Mouse (Mus musculus) embryonic fibroblast, embryonic 13.5 days (primary cell): ENCODE results near the gene Tpcn1. TPM values are rescaled to one million over a fixed set of nuclear protein-coding genes. Genes with fewer than 3 reads are reported as not detected.
A peak's percentile ranks its signal among the peaks of the same experiment; 100 is the strongest.

ENCODE experiments used
- H3K27ac ChIP-seq: 2 replicates; pipeline ENCODE4 v1.5.1; 2012; ENCODE audit warnings: low read length, control low read depth, inconsistent platforms; ENCODE audit not compliant: insufficient read depth
- H3K4me1 ChIP-seq: 2 replicates; pipeline ENCODE4 v1.6.1; 2011; ENCODE audit warnings: low read length; ENCODE audit not compliant: control insufficient read depth, insufficient read depth
- H3K4me3 ChIP-seq: 2 replicates; pipeline ENCODE4 v1.5.1; 2011; ENCODE audit warnings: mild to moderate bottlenecking, control low read depth, low read length; ENCODE audit not compliant: insufficient read depth
- CTCF ChIP-seq: IDR thresholded peaks from 2 replicates; pipeline ENCODE4 v1.5.1; 2011; ENCODE audit warnings: mild to moderate bottlenecking, control low read depth, low read length, moderate library complexity, borderline replicate concordance; ENCODE audit not compliant: insufficient read depth
- POLR2A ChIP-seq: IDR thresholded peaks from 2 replicates; pipeline ENCODE4 v1.6.1; 2011; ENCODE audit warnings: low read depth, mild to moderate bottlenecking, control low read depth, low read length, moderate library complexity
- polyA plus RNA-seq: library from polyadenylated mRNA; stranded (reverse); fragments of >200 nt; gene quantifications from 2 replicates; pipeline ENCODE4 v1.2.4, GENCODE M21; 2011; ENCODE audit warnings: low read depth; ENCODE audit not compliant: missing spikeins, insufficient read length

Tpcn1 gene
- polyA plus RNA-seq, 1 experiment = 22.2 TPM

- no peak for TF ChIP-seq CTCF
- TF ChIP-seq POLR2A = no peak; the same call in 1 of the 2 replicates
- Histone ChIP-seq H3K4me3 (no peak overlapping the region), H3K4me1 (peaks cover 18% of the 10 kb centered on the region), H3K27ac (peak overlapping the region; percentile 64; the same call in 1 of the 2 replicates)
These were observed 70.9 kb downstream of the Tpcn1 start for GRCm38 (mm10) chr5:120517552-120517951.

GRCm38 (mm10) chr5:120516221-120516984 lies 72.1 kb downstream of the Tpcn1 start:
- H3K27ac ChIP-seq = peak overlapping the region; percentile 64; the same call in 1 of the 2 replicates
- no peak for TF ChIP-seq POLR2A
- TF ChIP-seq CTCF = no peak
- H3K4me3 ChIP-seq = no peak overlapping the region
- peaks cover 18% of the 10 kb centered on the region for H3K4me1 ChIP-seq

- Histone ChIP-seq H3K27ac (no peak overlapping the region), H3K4me3 (no peak overlapping the region), H3K4me1 (peaks cover 18% of the 10 kb centered on the region)
- no peak for TF ChIP-seq CTCF
- no peak for TF ChIP-seq POLR2A
These were observed 73.0 kb downstream of the Tpcn1 start for GRCm38 (mm10) chr5:120515451-120515850.

GRCm38 (mm10) chr5:120514754-120515153 lies 73.7 kb downstream of the Tpcn1 start:
- no peak for TF ChIP-seq POLR2A
- TF ChIP-seq CTCF = no peak
- H3K4me1 ChIP-seq = peaks cover 18% of the 10 kb centered on the region
- H3K4me3 ChIP-seq = no peak overlapping the region
- H3K27ac ChIP-seq = no peak overlapping the region

- H3K27ac ChIP-seq = no peak overlapping the region
- H3K4me1 ChIP-seq = peaks cover 18% of the 10 kb centered on the region
- TF ChIP-seq POLR2A (no peak), CTCF (no peak)
- H3K4me3 ChIP-seq = no peak overlapping the region
These were observed 74.3 kb downstream of the Tpcn1 start for GRCm38 (mm10) chr5:120514031-120514677.

- H3K27ac ChIP-seq = no peak overlapping the region
- no peak overlapping the region for H3K4me3 ChIP-seq
- H3K4me1 ChIP-seq = peaks cover 18% of the 10 kb centered on the region
- TF ChIP-seq POLR2A (no peak), CTCF (no peak)
These were observed 75.4 kb downstream of the Tpcn1 start for GRCm38 (mm10) chr5:120512911-120513555.

- H3K4me1 ChIP-seq = peaks cover 12% of the 10 kb centered on the region
- TF ChIP-seq CTCF (no peak), POLR2A (no peak)
- H3K27ac ChIP-seq = no peak overlapping the region
- peak overlapping the region; percentile 83 for H3K4me3 ChIP-seq
These were observed 76.7 kb downstream of the Tpcn1 start for GRCm38 (mm10) chr5:120511643-120512220.

GRCm38 (mm10) chr5:120510982-120511642 lies 77.4 kb downstream of the Tpcn1 start, which contains the start of gene Slc8b1:
Gene Slc8b1 (plus strand): TSS chr5:120511168.
- H3K4me3 ChIP-seq = peak within 1 kb of the TSS; percentile 83
- peaks cover 8% of the 10 kb centered on the region for H3K4me1 ChIP-seq
- H3K27ac ChIP-seq = no peak within 1 kb of the TSS
- TF ChIP-seq CTCF = no peak
- peak; percentile 82 for TF ChIP-seq POLR2A

GRCm38 (mm10) chr5:120507311-120507710 lies 81.2 kb downstream of the Tpcn1 start:
- no peak overlapping the region for H3K27ac ChIP-seq
- no peaks in the 10 kb centered on the region for H3K4me1 ChIP-seq
- H3K4me3 ChIP-seq = no peak overlapping the region
- no peak for TF ChIP-seq CTCF
- TF ChIP-seq POLR2A = no peak
